Mouse (Mus musculus): ENCODE data around the gene Gm49450.
"Not testable (repeated sequence)": the region's sequence is repeated elsewhere in the genome, so short reads cannot be mapped to it uniquely, and the experiment has no call there.

Gene Gm49450

GRCm38 (mm10) chr15:98985982-98986715 lies 32.8 kb upstream of the Gm49450 start:
- DNase-seq (ENCODE audit: low spot score in 2 of 2), result no peak

- DNase-seq (ENCODE audit: low spot score in 2 of 2), result peak; percentile 78 to 81
Observed at GRCm38 (mm10) chr15:98985240-98985981, 32.1 kb upstream of the Gm49450 start.

- DNase-seq (ENCODE audit: low spot score in 2 of 2), result no peak
Observed at GRCm38 (mm10) chr15:98984681-98985080, 31.3 kb upstream of the Gm49450 start.

- no peak for DNase-seq (ENCODE audit: low spot score in 2 of 2)
Observed at GRCm38 (mm10) chr15:98983431-98984081, 30.2 kb upstream of the Gm49450 start.

- DNase-seq (ENCODE audit: low spot score in 2 of 2), result no peak
Observed at GRCm38 (mm10) chr15:98982100-98982499, 28.7 kb upstream of the Gm49450 start.

- DNase-seq (ENCODE audit: low spot score in 2 of 2), result no peak
Observed at GRCm38 (mm10) chr15:98980012-98980614, 26.8 kb upstream of the Gm49450 start.

GRCm38 (mm10) chr15:98978409-98979172 lies 25.2 kb upstream of the Gm49450 start:
- no peak for DNase-seq (ENCODE audit: low spot score in 2 of 2)

GRCm38 (mm10) chr15:98977759-98978408 lies 24.5 kb upstream of the Gm49450 start:
- DNase-seq (ENCODE audit: low spot score in 2 of 2), result peak in 1 of 2 experiments; percentile 86

GRCm38 (mm10) chr15:98976763-98977758 lies 23.7 kb upstream of the Gm49450 start:
- DNase-seq (ENCODE audit: low spot score in 2 of 2), result no peak

GRCm38 (mm10) chr15:98973015-98973614 lies 19.8 kb upstream of the Gm49450 start:
- DNase-seq (ENCODE audit: low spot score in 2 of 2), result no peak

- DNase-seq (ENCODE audit: low spot score in 2 of 2), result not testable (repeated sequence)
Observed at GRCm38 (mm10) chr15:98971576-98972320, 18.4 kb upstream of the Gm49450 start.

- DNase-seq (ENCODE audit: low spot score in 2 of 2), result no peak
Observed at GRCm38 (mm10) chr15:98971111-98971510, 17.8 kb upstream of the Gm49450 start.

- no peak for DNase-seq (ENCODE audit: low spot score in 2 of 2)
Observed at GRCm38 (mm10) chr15:98969372-98970101, 16.2 kb upstream of the Gm49450 start.

GRCm38 (mm10) chr15:98968701-98969371 lies 15.5 kb upstream of the Gm49450 start:
- DNase-seq (ENCODE audit: low spot score in 2 of 2), result no peak

GRCm38 (mm10) chr15:98959531-98959930 lies 6.2 kb upstream of the Gm49450 start:
- no peak for DNase-seq (ENCODE audit: low spot score in 2 of 2)

- DNase-seq (ENCODE audit: low spot score in 2 of 2), result no peak
Observed at GRCm38 (mm10) chr15:98958901-98959420, 5.6 kb upstream of the Gm49450 start.

GRCm38 (mm10) chr15:98957475-98957874 lies 4.1 kb upstream of the Gm49450 start:
- DNase-seq (ENCODE audit: low spot score in 2 of 2), result no peak
